ENCODE assay signal across 8 mouse cellular contexts in the genomic region with DNA sequence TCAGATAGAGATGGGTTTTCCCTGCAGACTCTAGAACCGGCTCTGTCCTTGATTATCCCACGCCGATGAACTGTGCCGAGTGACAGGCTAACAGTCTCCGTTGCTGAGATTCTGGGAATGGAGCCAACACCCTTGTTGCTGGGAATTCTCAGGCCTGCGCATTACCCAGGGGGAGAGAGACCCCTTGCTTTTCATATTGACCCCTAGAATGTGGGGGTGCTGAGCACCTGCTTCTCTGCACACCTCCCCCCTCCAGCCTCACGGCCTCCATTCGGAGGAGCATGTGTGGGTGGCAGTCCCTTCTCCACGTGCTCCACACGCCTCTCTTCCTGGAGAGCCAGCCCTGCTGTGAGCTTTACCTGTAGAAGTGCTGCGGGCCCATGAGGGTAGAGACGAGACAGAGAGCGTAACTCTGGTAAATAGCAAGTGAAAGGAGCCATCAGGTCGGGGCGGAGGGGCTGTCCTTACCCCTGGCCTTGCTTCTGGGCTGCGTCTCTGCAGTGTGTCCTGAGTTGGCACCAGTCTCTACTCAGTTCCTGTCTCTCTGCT. TPM values are rescaled to one million over a fixed set of nuclear protein-coding genes. Genes with fewer than 3 reads are reported as not detected.
DNase-seq lines count a peak whose midpoint lies in the region; TF ChIP-seq lines count a peak whose summit lies in the region.

No protein-coding gene starts in this region.

- TF ChIP-seq CTCF in layer of hippocampus, adult 2 months (conservative IDR thresholded peaks at IDR 0.05), result no peak

- peak overlapping the region; percentile 17; the same call in 1 of the 2 replicates for H3K4me3 ChIP-seq in layer of hippocampus, adult 2 months

- intact Hi-C loops in heart, postnatal 10 days (cut with DNase I), result no loop called here

- peak overlapping the region; percentile 87 for H3K27ac ChIP-seq in layer of hippocampus, adult 2 months

- DNase-seq in layer of hippocampus, adult 2 months (ENCODE audit: low spot score in 2 of 2), result peak; percentile 52 to 67
- DNase-seq in layer of hippocampus, adult 8-10 months (ENCODE audit: low spot score in 2 of 2), result no peak
- peak; percentile 82 to 89 for DNase-seq in cerebellum, postnatal 10 days
- peak; percentile 62 to 63 for DNase-seq in heart, postnatal 10 days
- peak; percentile 5 for DNase-seq in lung, postnatal 14 days
- DNase-seq in thymus, postnatal 10 days (ENCODE audit: low spot score in 2 of 2), result no peak
- DNase-seq in B cell, adult 2 months, result no peak
- no peak for DNase-seq in thymus, adult 18-20 months

RNA-seq across cellular contexts. Expression of a gene that starts 39.7 kb away (rescaled TPM):
- total RNA-seq in layer of hippocampus, adult 2 months (2021), result 10 to 100 TPM; 25.5 to 31.2 TPM
- total RNA-seq in layer of hippocampus, adult 8-10 months (2022), result 10 to 100 TPM; 27.0 to 33.4 (median 28.4) TPM
- total RNA-seq in heart, postnatal 10 days (2021), result 10 to 100 TPM; 25.4 to 27.0 TPM

RNA-seq across cellular contexts. Expression of a gene that starts 48.1 kb away (rescaled TPM):
- total RNA-seq in layer of hippocampus, adult 2 months (2021), result 10 to 100 TPM; 47.7 to 55.7 TPM
- total RNA-seq in layer of hippocampus, adult 8-10 months (2022), result 10 to 100 TPM; 47.4 to 54.5 (median 52.1) TPM
- total RNA-seq in heart, postnatal 10 days (2021), result under 1 TPM; 0.72 to 0.93 TPM

Comparison
In these comparisons a context has a peak if more than half of its experiments do, and no peak if none do; other contexts are left out.
1. DNase-seq: peak in layer of hippocampus, adult 2 months (2 of 2), cerebellum, postnatal 10 days (2 of 2), heart, postnatal 10 days (2 of 2) and lung, postnatal 14 days (single experiment); none in layer of hippocampus, adult 8-10 months (0 of 2), thymus, postnatal 10 days (0 of 2), B cell, adult 2 months (0 of 2) and thymus, adult 18-20 months (0 of 2).
2. RNA of a gene that starts 48.1 kb away (total RNA-seq): 47.7 to 55.7 TPM in layer of hippocampus, adult 2 months and 47.4 to 54.5 TPM in layer of hippocampus, adult 8-10 months; 0.72 to 0.93 TPM in heart, postnatal 10 days; every median in the first group is over 10 times any median in the second.